Mouse (Mus musculus): ENCODE measurements around the gene Endou. TPM values are rescaled to one million over a fixed set of nuclear protein-coding genes. Genes with fewer than 3 reads are reported as not detected.

Endou gene
- polyA plus RNA-seq, 1 experiment, result 0.04 TPM

DNA sequence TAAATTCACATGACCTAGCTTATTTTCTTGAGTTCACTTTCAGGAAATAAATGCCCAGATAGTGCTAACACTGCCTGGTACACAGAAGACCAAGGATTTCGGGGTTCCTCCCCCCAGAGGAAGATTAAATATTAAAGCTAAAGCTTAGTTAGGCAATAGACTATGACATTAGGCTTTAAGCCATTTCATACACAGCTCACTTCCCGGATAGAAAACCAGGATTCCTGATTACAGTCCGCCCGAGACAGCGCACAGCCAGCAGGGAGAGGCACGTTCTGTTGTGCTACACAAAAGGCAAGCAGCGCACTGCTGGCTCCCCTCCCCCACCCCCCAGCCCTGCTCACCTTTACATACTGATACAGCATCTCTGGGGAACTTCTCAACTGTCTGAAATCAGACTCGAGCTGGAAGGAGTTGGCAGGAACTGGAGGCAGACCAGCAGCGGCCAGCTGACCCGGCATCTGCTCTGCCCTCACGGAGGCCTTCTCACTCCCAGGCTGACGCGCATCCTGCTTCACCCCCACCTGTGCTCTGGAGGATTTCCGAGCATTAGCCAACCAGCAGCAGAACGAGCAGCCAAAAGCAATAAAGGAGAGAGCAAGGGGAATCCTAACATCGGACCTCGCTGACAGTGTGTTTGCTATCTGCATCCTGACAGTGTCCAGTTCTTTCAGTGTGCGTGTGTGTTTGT, 51.0 kb downstream of the Endou start:
- Histone ChIP-seq H3K4me3 (ENCODE audit: insufficient read depth, poor library complexity, severe bottlenecking) (no peak overlapping the region), H3K79me3 (ENCODE audit: low read depth) (no peaks in the 10 kb centered on the region), H3K36me3 (ENCODE audit: control insufficient read depth, insufficient read depth) (peaks cover 97% of the 10 kb centered on the region), H3K27me3 (ENCODE audit: control insufficient read depth, insufficient read depth, insufficient read length) (no peaks in the 10 kb centered on the region), H3ac (ENCODE audit: control insufficient read depth, insufficient read length, low read depth) (no peak overlapping the region), H3K79me2 (ENCODE audit: control insufficient read depth, insufficient read depth) (no peaks in the 10 kb centered on the region)
- TF ChIP-seq MYOG (IDR thresholded peaks at IDR 0.05; ENCODE audit: control insufficient read depth, extremely low read depth, insufficient read length) (no peak), MAX (IDR thresholded peaks at IDR 0.05) (no peak), CEBPB (IDR thresholded peaks at IDR 0.05; ENCODE audit: low read depth) (no peak), MYOD1 (IDR thresholded peaks at IDR 0.05; ENCODE audit: control insufficient read depth, insufficient read length, low read depth) (no peak), CTCF (IDR thresholded peaks at IDR 0.05; ENCODE audit: control insufficient read depth, insufficient read depth, insufficient read length) (no peak), USF1 (IDR thresholded peaks at IDR 0.05; ENCODE audit: low read depth) (no peak), FOSL1 (IDR thresholded peaks at IDR 0.05; ENCODE audit: insufficient read depth, low read length, poor library complexity, severe bottlenecking) (no peak)

DNA sequence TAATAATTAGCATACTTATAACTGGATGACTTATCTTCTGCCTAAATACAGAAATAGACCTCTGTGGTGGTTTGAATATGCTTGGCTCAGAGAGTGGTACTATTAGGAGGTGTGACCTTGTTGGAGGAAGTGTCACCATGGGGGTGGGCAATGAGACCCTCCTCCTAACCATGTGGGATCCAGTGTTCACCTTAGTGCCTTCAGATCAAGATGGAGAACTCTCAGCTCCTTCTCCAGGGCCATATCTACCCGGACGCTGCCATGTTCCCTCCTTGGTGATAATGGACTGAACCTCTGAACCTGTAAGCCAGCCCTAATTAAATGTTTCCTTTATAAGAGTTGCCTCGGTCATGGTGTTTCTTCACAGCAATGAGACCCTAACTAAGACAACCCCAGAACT, 53.8 kb downstream of the Endou start:
- Histone ChIP-seq H3K4me3 (ENCODE audit: insufficient read depth, poor library complexity, severe bottlenecking) (no peak overlapping the region), H3K36me3 (ENCODE audit: control insufficient read depth, insufficient read depth) (peaks cover 99% of the 10 kb centered on the region), H3K79me3 (ENCODE audit: low read depth) (no peaks in the 10 kb centered on the region), H3ac (ENCODE audit: control insufficient read depth, insufficient read length, low read depth) (no peak overlapping the region), H3K27me3 (ENCODE audit: control insufficient read depth, insufficient read depth, insufficient read length) (no peaks in the 10 kb centered on the region), H3K79me2 (ENCODE audit: control insufficient read depth, insufficient read depth) (no peaks in the 10 kb centered on the region)
- no peak for TF ChIP-seq MYOG (IDR thresholded peaks at IDR 0.05; ENCODE audit: control insufficient read depth, extremely low read depth, insufficient read length)
- TF ChIP-seq CTCF (IDR thresholded peaks at IDR 0.05; ENCODE audit: control insufficient read depth, insufficient read depth, insufficient read length), result no peak
- TF ChIP-seq CEBPB (IDR thresholded peaks at IDR 0.05; ENCODE audit: low read depth), result no peak
- TF ChIP-seq USF1 (IDR thresholded peaks at IDR 0.05; ENCODE audit: low read depth), result no peak
- no peak for TF ChIP-seq MYOD1 (IDR thresholded peaks at IDR 0.05; ENCODE audit: control insufficient read depth, insufficient read length, low read depth)
- no peak for TF ChIP-seq MAX (IDR thresholded peaks at IDR 0.05)
- TF ChIP-seq FOSL1 (IDR thresholded peaks at IDR 0.05; ENCODE audit: insufficient read depth, low read length, poor library complexity, severe bottlenecking), result no peak

DNA sequence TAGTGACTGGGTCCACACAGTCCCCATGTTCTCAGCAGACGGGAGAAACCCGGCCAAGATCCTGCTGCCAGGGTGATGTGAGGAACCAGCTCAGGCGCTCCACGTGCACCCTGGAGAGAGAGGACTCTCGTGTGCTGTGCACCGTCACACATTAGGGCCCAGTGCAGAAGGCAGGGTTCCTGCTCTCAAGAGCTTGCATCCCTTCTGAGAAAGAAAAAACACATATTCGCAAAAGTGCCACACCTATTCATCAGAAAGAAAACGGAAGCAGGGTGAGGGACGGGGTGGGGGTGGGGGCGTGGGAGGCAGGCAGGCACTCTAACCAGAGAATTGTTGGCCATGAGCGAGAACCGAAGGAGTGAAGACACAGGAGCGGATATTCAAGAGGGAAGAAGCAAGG, 55.2 kb downstream of the Endou start:
- H3K4me3 ChIP-seq (ENCODE audit: insufficient read depth, poor library complexity, severe bottlenecking), result no peak overlapping the region
- TF ChIP-seq CTCF (IDR thresholded peaks at IDR 0.05; ENCODE audit: control insufficient read depth, insufficient read depth, insufficient read length) (no peak), FOSL1 (IDR thresholded peaks at IDR 0.05; ENCODE audit: insufficient read depth, low read length, poor library complexity, severe bottlenecking) (no peak), MYOG (IDR thresholded peaks at IDR 0.05; ENCODE audit: control insufficient read depth, extremely low read depth, insufficient read length) (no peak), CEBPB (IDR thresholded peaks at IDR 0.05; ENCODE audit: low read depth) (no peak), USF1 (IDR thresholded peaks at IDR 0.05; ENCODE audit: low read depth) (no peak), MYOD1 (IDR thresholded peaks at IDR 0.05; ENCODE audit: control insufficient read depth, insufficient read length, low read depth) (no peak), MAX (IDR thresholded peaks at IDR 0.05) (no peak)
- H3K36me3 ChIP-seq (ENCODE audit: control insufficient read depth, insufficient read depth), result peaks cover 85% of the 10 kb centered on the region
- no peaks in the 10 kb centered on the region for H3K79me2 ChIP-seq (ENCODE audit: control insufficient read depth, insufficient read depth)
- no peaks in the 10 kb centered on the region for H3K27me3 ChIP-seq (ENCODE audit: control insufficient read depth, insufficient read depth, insufficient read length)
- no peaks in the 10 kb centered on the region for H3K79me3 ChIP-seq (ENCODE audit: low read depth)
- H3ac ChIP-seq (ENCODE audit: control insufficient read depth, insufficient read length, low read depth), result no peak overlapping the region

DNA sequence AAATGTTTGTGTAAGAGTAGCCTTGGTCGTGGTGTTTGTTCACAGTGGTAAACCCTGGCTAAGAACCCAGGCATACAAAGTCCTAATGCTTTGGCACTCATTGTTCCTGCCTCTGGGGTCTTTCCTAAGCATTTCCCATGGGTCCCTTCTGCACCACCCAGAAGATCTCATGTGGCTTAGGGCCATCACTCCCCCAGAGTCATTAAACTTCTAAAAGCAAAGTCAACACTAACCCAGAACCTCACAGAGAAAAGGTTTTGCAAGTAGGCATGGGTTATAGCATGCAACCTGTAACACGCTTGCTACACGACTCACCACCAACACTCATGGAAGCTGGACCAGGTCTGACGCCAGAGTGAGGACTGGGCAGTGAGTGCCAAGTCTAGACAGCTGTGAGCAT, 56.7 kb downstream of the Endou start:
- TF ChIP-seq CTCF (IDR thresholded peaks at IDR 0.05; ENCODE audit: control insufficient read depth, insufficient read depth, insufficient read length) (no peak), MYOD1 (IDR thresholded peaks at IDR 0.05; ENCODE audit: control insufficient read depth, insufficient read length, low read depth) (no peak), MAX (IDR thresholded peaks at IDR 0.05) (no peak), USF1 (IDR thresholded peaks at IDR 0.05; ENCODE audit: low read depth) (no peak), MYOG (IDR thresholded peaks at IDR 0.05; ENCODE audit: control insufficient read depth, extremely low read depth, insufficient read length) (no peak), CEBPB (IDR thresholded peaks at IDR 0.05; ENCODE audit: low read depth) (no peak), FOSL1 (IDR thresholded peaks at IDR 0.05; ENCODE audit: insufficient read depth, low read length, poor library complexity, severe bottlenecking) (no peak)
- Histone ChIP-seq H3K27me3 (ENCODE audit: control insufficient read depth, insufficient read depth, insufficient read length) (no peaks in the 10 kb centered on the region), H3K79me3 (ENCODE audit: low read depth) (no peaks in the 10 kb centered on the region), H3K4me3 (ENCODE audit: insufficient read depth, poor library complexity, severe bottlenecking) (no peak overlapping the region), H3K36me3 (ENCODE audit: control insufficient read depth, insufficient read depth) (peaks cover 70% of the 10 kb centered on the region), H3K79me2 (ENCODE audit: control insufficient read depth, insufficient read depth) (no peaks in the 10 kb centered on the region), H3ac (ENCODE audit: control insufficient read depth, insufficient read length, low read depth) (no peak overlapping the region)

DNA sequence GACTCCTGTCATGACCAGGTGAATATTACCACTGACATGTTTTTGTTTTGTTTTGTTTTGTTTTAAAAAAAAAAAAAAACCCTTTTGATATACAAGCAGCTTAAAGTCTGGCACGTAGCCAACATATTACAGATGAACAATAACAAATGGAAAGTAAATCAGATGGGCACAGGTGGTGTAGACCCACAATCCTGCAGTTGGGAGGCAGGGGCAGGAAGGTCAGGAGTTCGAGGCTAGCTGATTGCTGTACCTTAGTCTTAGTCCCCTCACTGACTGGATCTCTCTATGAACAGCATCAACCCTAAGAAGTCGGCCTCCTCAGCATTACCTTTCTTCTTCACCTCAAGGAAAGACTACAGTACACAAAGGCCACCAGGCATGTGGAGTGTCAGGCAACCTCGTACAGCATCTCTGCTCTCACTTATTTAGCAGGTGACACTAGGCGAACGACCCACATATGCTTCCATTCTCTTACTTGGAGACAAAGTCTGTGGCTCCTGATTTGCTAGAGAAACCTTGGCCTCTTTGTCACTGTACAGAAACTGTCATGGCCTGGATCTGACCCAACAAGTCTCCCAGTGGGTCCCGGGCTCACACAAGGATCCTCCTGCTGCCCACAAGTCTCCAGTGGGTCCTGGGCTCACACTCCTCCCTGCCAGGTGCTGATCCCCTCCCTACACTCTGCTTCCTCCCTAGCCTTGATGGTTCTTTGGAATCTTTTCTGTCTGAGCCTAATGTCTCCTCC, 57.7 kb downstream of the Endou start:
- H3K36me3 ChIP-seq (ENCODE audit: control insufficient read depth, insufficient read depth), result peaks cover 60% of the 10 kb centered on the region
- TF ChIP-seq MYOD1 (IDR thresholded peaks at IDR 0.05; ENCODE audit: control insufficient read depth, insufficient read length, low read depth), result no peak
- no peak for TF ChIP-seq MYOG (IDR thresholded peaks at IDR 0.05; ENCODE audit: control insufficient read depth, extremely low read depth, insufficient read length)
- no peak for TF ChIP-seq CTCF (IDR thresholded peaks at IDR 0.05; ENCODE audit: control insufficient read depth, insufficient read depth, insufficient read length)
- no peaks in the 10 kb centered on the region for H3K79me3 ChIP-seq (ENCODE audit: low read depth)
- no peaks in the 10 kb centered on the region for H3K79me2 ChIP-seq (ENCODE audit: control insufficient read depth, insufficient read depth)
- no peak overlapping the region for H3ac ChIP-seq (ENCODE audit: control insufficient read depth, insufficient read length, low read depth)
- H3K27me3 ChIP-seq (ENCODE audit: control insufficient read depth, insufficient read depth, insufficient read length), result no peaks in the 10 kb centered on the region
- H3K4me3 ChIP-seq (ENCODE audit: insufficient read depth, poor library complexity, severe bottlenecking), result no peak overlapping the region
